In the genomic region with DNA sequence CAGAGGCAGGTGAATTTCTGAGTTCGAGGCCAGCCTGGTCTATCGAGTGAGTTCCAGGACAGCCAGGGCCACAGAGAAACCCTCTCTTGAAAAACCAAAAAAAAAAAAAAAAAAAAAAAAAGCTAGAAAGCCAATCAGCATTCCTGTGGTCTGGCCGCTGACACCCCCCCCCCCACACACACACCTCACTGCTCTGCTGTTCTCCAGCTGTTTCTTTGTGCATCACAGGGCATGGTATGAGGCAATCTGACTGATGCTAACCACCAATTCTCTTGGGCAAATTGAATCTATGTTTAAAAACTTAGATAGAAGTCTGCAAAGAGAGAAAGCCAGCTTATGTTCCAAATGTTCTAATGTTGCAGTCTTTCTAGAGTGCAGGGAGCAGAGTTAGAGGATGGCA, we compare ENCODE assay signal across 15 mouse cellular contexts. TPM values are rescaled to one million over a fixed set of nuclear protein-coding genes. Genes with fewer than 3 reads are reported as not detected.
DNase-seq lines count a peak whose midpoint lies in the region; ATAC-seq and TF ChIP-seq lines count a peak whose summit lies in the region.
"Had no signal": no experiment of that assay in that cellular context is flagged by ENCODE, and none has a peak within 500 bp of the region (broad histone marks: within the 10 kb centered on the region; RNA-seq: fewer than 3 reads in every experiment).

No protein-coding gene starts in this region.

- ATAC-seq in Patski = peak; percentile 44

- H3K27ac ChIP-seq in kidney, adult 2 months (ENCODE audit: insufficient read depth, low read depth, low read length) = no peak overlapping the region; the same call in 1 of the 2 replicates
- H3K27ac ChIP-seq: embryonic facial prominence, embryonic 13.5 days; hindbrain, postnatal 0 days; left cerebral cortex, adult 2 months; limb, embryonic 15.5 days; lung, embryonic 15.5 days; macrophage; midbrain, embryonic 10.5 days had no signal

- WGBS in kidney, adult 2 months = 33% methylated on average over 3 of the region's 3 CpGs

- H3K79me2 ChIP-seq in myocyte (ENCODE audit: control insufficient read depth, insufficient read depth) = peaks cover 92% of the 10 kb centered on the region

- POLR2A ChIA-PET in Patski (lab: Charles Lee) = interaction anchor here (1.5 kb wide), 1 partner anchor 132 kb away, joined by 4 read pairs; no protein-coding TSS in a partner anchor

- TF ChIP-seq CTCF in Patski (IDR thresholded peaks at IDR 0.05) = no peak
- no peak for TF ChIP-seq CTCF in kidney, adult 2 months (conservative IDR thresholded peaks at IDR 0.05; ENCODE audit: insufficient read depth, insufficient read length, low read depth, low read length)

- H3K4me3 ChIP-seq in myocyte = no peak overlapping the region
- H3K4me3 ChIP-seq in kidney, adult 2 months (ENCODE audit: insufficient read depth, low read depth, low read length) = no peak overlapping the region
- H3K4me3 ChIP-seq: embryonic facial prominence, embryonic 13.5 days; limb, embryonic 15.5 days; midbrain, embryonic 10.5 days had no signal

- H3K36me3 ChIP-seq in myocyte (ENCODE audit: control insufficient read depth, insufficient read depth) = no peaks in the 10 kb centered on the region
- H3K36me3 ChIP-seq in kidney, adult 2 months (ENCODE audit: control insufficient read depth, insufficient read depth, low read length) = no peaks in the 10 kb centered on the region
- H3K36me3 ChIP-seq: limb, embryonic 15.5 days; lung, embryonic 15.5 days had no signal

- H3K27me3 ChIP-seq in Patski (no peaks in the 10 kb centered on the region), myocyte (ENCODE audit: control insufficient read depth, insufficient read depth, insufficient read length) (no peaks in the 10 kb centered on the region)
- no peaks in the 10 kb centered on the region for H3K27me3 ChIP-seq in kidney, adult 2 months (replicated peaks; ENCODE audit: control insufficient read depth, insufficient read depth, low read length)
- H3K27me3 ChIP-seq: embryonic facial prominence, embryonic 13.5 days; heart, embryonic 12.5 days; limb, embryonic 15.5 days; lung, embryonic 15.5 days had no signal

- H3ac ChIP-seq in myocyte (ENCODE audit: control insufficient read depth, insufficient read length) = no peak overlapping the region

- H3K4me2 ChIP-seq in myocyte (ENCODE audit: low read depth) = peak overlapping the region; percentile 28

- CTCF ChIA-PET in Patski (lab: Charles Lee) = interaction anchor here (0.8 to 3.3 kb wide), 7 partner anchors 8 to 132 kb away, joined by 3 to 13 read pairs (median 6); no protein-coding TSS in a partner anchor

- no peak for TF ChIP-seq POLR2A in myocyte (IDR thresholded peaks at IDR 0.05; ENCODE audit: insufficient read length, low read depth)
- no peak for TF ChIP-seq POLR2A in kidney, adult 2 months (IDR thresholded peaks at IDR 0.05; ENCODE audit: low read depth, low read length)

- H3K4me1 ChIP-seq in kidney, adult 2 months (ENCODE audit: control insufficient read depth, insufficient read depth, low read length) = peaks cover 54% of the 10 kb centered on the region

- peak; percentile 61 for DNase-seq in 3134 (ENCODE audit: extremely low read depth, insufficient read length, low spot score)
- peak; percentile 50 for DNase-seq in 416B (ENCODE audit: low read depth)
- DNase-seq in Patski (ENCODE audit: low read depth, low spot score) = no peak
- no peak for DNase-seq in layer of hippocampus, adult 11-12 months (ENCODE audit: low spot score)
- DNase-seq in kidney, adult 2 months = no peak
- DNase-seq in layer of hippocampus, postnatal 10 days (ENCODE audit: low spot score in 2 of 2) = no peak

- in situ Hi-C loops in Patski (cut with MboI; ENCODE audit: low pct_unique_long_range_greater_than_20kb) = loop anchor here (10.0 kb wide), 1 partner anchor 492 kb away; no protein-coding TSS in a partner anchor

TF ChIP-seq in myocyte, 11 proteins besides CTCF, POLR2A, EP300 and RAD21:
- TF ChIP-seq MYOG (IDR thresholded peaks at IDR 0.05; ENCODE audit: control insufficient read depth in 1 of 3, insufficient read depth in 1 of 3, insufficient read length in 2 of 3, low read depth in 2 of 3) (peak in 1 of 3 experiments; percentile 22), E2F4 (IDR thresholded peaks at IDR 0.05; ENCODE audit: insufficient read depth) (no peak), SRF (IDR thresholded peaks at IDR 0.05; ENCODE audit: control insufficient read depth, insufficient read length, low read depth) (no peak), TCF3 (IDR thresholded peaks at IDR 0.05; ENCODE audit: insufficient read length, low read depth) (no peak), MAX (IDR thresholded peaks at IDR 0.05; ENCODE audit: low read depth) (no peak), MYOD1 (IDR thresholded peaks at IDR 0.05; ENCODE audit: control insufficient read depth in 1 of 3, insufficient read length in 2 of 3, low read depth in 2 of 3) (peak in 2 of 3 experiments; percentile 51 to 62), USF1 (IDR thresholded peaks at IDR 0.05; ENCODE audit: low read depth) (no peak), TCF12 (IDR thresholded peaks at IDR 0.05; ENCODE audit: insufficient read depth, poor library complexity, severe bottlenecking) (no peak), REST (IDR thresholded peaks at IDR 0.05; ENCODE audit: insufficient read depth, insufficient read length) (no peak), CEBPB (IDR thresholded peaks at IDR 0.05; ENCODE audit: insufficient read depth, poor library complexity, severe bottlenecking) (peak; percentile 75; the same call in 1 of the 2 replicates), POLR2AphosphoS2 (IDR thresholded peaks at IDR 0.05; ENCODE audit: insufficient read length, low read depth) (no peak)

RNA-seq across cellular contexts. Expression of gene Lpin2, which starts 14.1 kb away (rescaled TPM):
- polyA plus RNA-seq in Patski (2021) (39.0 TPM), myocyte (2012; fragmentation: generic; extraction: Trizol) (6.4 TPM)
- polyA plus RNA-seq in kidney, adult 2 months (2012; rRNA removed) = 17.7 and 20.5 TPM in 2 replicates
- total RNA-seq in layer of hippocampus, postnatal 10 days (2021) = 10 to 100 TPM; 71.2 to 79.9 TPM

Comparison
In these comparisons a context has a peak if more than half of its experiments do, and no peak if none do; other contexts are left out.
1. DNase-seq: peak in 3134 (single experiment) and 416B (single experiment); none in Patski (single experiment), layer of hippocampus, adult 11-12 months (single experiment), kidney, adult 2 months (single experiment) and layer of hippocampus, postnatal 10 days (0 of 2).